Mouse (Mus musculus) mouse trophoblast stem cell (cell line): ENCODE data around the gene Chtop.

Experiments used
- in situ Hi-C, 2 experiments: fragments of 300-500 bp; cut with MseI, MboI; formaldehyde crosslinking; loops; 2 replicates in 1 of 2; 3 replicates in 1 of 2; pipeline ENCODE4 v1.15.1; 2025

Chtop gene

DNA sequence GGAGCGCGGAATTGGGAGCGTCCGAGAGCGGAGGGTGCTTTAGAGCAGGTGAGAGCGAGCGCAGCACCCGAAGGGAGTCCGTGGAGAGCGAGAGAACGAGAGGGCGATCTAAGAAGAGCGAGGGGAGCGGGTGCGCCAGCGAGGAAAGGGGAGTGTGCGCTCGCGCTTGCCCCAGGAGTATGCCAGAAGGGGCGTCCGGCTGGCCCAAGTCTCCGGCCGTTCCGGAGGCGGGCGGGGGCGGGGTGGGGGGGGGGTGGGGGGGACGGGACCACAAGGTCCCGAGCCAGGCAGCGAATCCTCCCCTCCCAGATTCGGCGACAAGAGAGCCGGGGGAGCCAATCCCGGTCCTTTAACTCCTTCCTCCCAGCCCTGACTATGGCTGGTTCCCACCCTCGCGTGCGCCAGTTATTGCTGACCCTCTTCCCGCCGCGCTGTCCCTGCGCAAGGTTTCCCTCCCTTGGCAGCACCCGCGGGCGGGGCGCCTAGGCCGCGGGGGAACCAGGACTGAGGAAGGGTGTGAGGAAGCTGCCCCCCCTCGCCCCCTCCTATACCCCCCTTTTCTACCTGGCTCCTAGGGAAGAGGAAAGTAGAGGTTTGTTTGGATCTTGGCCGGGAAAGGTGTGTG, 43.5 kb downstream of the Chtop start, which contains the start of gene Npr1:
Npr1 (minus strand) TSS at position 181 of the 625 bp plus-strand sequence.
- in situ Hi-C loops, result loop anchor here (5.0 kb wide), 2 partner anchors 48 to 53 kb away; no protein-coding TSS in a partner anchor

DNA sequence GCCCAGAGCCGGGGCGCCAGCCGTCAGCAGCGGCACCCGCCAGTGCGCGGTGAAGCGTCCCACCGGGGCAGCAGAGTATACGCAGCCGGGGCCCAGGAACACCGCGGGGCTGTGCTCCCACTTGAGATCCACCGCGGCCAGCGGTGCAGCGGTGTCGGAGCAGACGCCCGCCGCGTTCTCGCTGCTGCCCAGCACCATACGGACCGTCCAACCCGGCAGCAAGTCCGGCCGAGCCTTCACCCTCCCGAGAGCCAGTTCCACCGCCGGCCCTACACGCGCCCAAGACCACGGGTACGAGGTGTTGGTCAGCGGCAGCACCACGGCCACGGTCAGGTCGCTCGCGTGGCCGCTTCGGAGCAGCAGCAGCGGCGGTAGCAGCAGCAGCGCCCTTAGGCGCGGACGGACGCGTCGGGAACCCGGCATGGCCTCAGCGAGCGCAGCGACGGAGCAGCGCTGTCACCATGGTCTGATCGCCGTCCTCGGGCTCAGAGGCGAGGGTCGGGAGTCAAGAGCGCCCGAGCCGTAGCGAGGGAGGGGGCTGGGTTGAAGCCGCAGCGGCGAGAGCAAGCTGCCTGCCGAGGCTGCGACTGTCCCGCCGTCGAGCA, 44.1 kb downstream of the Chtop start:
- in situ Hi-C loops, result loop anchor here (5.0 kb wide), 2 partner anchors 48 to 53 kb away; no protein-coding TSS in a partner anchor

GRCm38 (mm10) chr3:90464552-90465080, 44.7 kb downstream of the Chtop start:
- in situ Hi-C loops, result loop anchor here (5.0 kb wide), 2 partner anchors 47 to 52 kb away; no protein-coding TSS in a partner anchor

DNA sequence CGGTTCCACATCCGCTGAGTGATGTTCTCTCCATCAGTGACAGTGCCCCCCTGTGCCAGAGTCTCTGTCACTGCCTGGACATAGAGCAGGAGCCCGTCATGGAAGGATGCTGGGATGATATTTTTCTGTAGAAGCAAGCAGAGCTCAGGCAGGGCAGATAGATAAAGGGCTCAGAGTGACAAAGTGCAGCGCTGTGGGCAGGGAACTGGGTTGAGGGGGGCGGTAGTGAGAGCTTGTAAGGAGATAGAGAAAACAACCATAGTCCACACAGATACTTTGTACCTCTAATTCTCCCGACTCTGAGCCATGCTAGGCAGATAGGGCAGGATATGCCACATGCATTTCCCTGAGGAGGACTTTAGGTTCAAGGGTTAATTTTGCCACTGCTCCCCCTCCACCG, 46.7 kb downstream of the Chtop start:
- in situ Hi-C loops, result no loop called here

DNA sequence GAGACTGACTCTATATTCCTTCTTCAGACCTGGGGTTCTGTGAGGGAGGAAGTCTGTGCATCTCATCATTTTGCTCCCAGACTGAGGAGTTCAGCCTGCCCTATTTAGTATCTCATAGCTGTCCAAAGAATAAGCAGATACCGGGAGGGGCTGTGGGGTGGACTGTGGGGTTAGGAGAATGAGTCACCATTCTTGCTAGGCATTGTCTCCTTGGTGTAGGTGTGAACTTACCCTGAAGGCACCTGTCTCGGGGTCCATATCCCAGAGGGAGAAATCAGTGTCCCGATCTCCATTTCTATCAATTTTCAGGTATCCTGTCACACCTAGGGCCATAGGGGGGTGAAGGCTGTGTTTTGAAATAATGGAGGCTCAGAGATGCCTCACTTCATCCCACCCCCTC, 47.4 kb downstream of the Chtop start:
- in situ Hi-C loops, result no loop called here

DNA sequence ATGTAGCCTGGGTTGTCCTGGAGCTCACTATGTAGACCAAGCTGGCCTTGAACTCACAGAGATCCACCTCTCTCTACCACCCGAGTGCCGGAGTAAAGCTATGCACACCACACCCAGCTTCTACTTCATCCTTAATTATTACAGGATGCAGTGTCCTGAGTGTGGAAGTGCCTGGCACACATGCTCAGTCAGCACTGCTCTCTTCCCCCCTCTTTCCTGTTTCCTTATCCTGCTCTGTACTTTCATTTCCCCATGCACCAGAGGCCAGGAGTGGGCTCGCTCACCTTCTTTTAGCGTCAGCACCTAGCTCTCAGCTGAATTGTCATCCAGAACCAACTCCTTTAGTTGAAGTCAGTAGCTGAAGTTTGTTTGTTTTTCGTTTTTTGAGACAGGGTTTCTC, 49.0 kb downstream of the Chtop start:
- in situ Hi-C loops, result no loop called here

DNA sequence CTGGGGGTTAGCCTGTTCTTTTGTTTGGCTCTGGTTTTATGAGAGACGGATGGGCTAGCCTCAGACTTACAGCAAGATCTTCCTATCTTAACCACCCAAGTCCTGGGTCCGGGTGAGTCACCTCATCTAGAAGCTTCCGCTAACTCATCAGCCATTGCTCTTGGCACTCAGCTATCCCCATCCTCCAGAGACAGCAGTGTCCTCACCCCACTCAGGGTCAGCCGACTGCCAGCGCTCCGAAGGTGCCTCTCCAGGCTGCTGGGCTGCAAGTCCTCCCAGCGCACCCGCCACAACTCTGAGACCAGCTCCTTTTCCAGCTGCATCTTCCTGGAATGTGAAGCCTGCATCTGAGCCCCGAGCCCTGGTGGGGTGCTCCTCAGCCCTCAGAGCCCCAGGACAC, 49.6 kb downstream of the Chtop start:
- in situ Hi-C loops, result no loop called here

DNA sequence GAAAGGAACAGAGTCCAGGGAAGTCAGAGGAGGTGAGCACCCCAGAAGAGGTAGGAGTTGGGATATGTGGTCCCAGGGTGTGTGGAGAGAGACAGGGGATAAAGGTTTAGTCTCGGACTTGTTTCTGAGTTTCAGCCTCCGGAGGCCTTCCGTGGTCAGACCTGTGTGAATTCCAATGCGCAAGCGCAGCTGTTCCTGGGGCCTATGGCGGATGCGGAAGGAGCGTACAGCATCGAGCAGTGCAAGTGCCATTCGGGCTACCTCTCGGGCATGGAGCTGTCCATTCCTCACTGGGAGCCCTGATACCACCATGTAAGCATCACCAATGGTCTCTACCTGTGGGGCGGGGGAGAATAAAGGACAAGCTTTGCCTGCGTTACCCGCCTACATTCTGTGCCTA, 54.4 kb downstream of the Chtop start:
- in situ Hi-C loops, result no loop called here

- in situ Hi-C loops, result no loop called here
These were observed 57.8 kb downstream of the Chtop start for GRCm38 (mm10) chr3:90451396-90452095.

DNA sequence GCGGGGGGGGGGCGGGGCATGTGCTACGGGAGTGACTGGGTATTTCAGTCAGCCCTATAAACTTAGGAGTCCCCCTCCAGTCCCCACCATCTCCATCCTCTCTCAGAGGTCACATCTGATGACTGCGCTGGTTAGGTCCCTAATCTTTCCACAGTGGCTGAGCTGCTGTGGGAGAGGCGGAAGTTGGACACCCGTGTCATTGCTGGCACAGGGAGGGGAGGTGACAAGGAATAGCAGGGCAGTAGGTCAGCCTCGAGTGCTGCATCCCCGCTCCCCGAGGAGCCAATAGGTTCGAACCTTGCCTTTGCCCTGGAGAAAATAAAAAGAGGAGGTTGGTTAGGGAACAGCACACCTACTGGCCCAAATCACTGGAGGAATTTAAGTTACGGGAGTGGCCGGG, 58.4 kb downstream of the Chtop start:
- in situ Hi-C loops, result no loop called here
